Mouse (Mus musculus) limb, embryonic 14.5 days (tissue): Measurements from ENCODE around the gene Foxs1. TPM values are rescaled to one million over a fixed set of nuclear protein-coding genes. Genes with fewer than 3 reads are reported as not detected.

Experiments used
- ATAC-seq: fragments of 200-750 bp; cut with Nextera tagmentation; 2 replicates; pipeline ENCODE4 v1.8.0; 2017; ENCODE audit warnings: low read depth, moderate number of reproducible peaks, moderate TSS enrichment; ENCODE audit not compliant: low FRiP score
- DNase-seq: peaks from one replicate; pipeline ENCODE4 v3.0.0-alpha.2; 2015; ENCODE audit warnings: low spot score
- H3K27ac ChIP-seq: fragments of 300-500 bp; sonication (generic); replicated peaks from 2 replicates; pipeline ENCODE4 v1.5.1; 2014; ENCODE audit warnings: low read depth, mild to moderate bottlenecking, low read length, moderate library complexity, mixed read lengths
- H3K27me3 ChIP-seq: fragments of 300-500 bp; sonication (generic); 2 replicates; pipeline ENCODE4 v1.6.1; 2014; ENCODE audit warnings: low read length, mixed read lengths; ENCODE audit not compliant: control insufficient read depth, insufficient read depth
- H3K36me3 ChIP-seq: fragments of 300-500 bp; sonication (generic); 2 replicates; pipeline ENCODE4 v1.6.1; 2014; ENCODE audit warnings: mild to moderate bottlenecking, low read length, moderate library complexity, mixed read lengths; ENCODE audit not compliant: control insufficient read depth, insufficient read depth
- H3K4me1 ChIP-seq: fragments of 300-500 bp; sonication (generic); 2 replicates; pipeline ENCODE4 v1.6.1; 2014; ENCODE audit warnings: antibody characterized with exemption, low read length, mixed read lengths; ENCODE audit not compliant: control insufficient read depth, insufficient read depth
- H3K4me2 ChIP-seq: fragments of 300-500 bp; sonication (generic); replicated peaks from 2 replicates; pipeline ENCODE4 v1.6.1; 2014; ENCODE audit warnings: low read depth, mild to moderate bottlenecking, low read length, moderate library complexity; ENCODE audit not compliant: severe bottlenecking
- H3K4me3 ChIP-seq: fragments of 300-500 bp; sonication (generic); replicated peaks from 2 replicates; pipeline ENCODE4 v1.5.1; 2014; ENCODE audit warnings: low read length
- H3K9ac ChIP-seq: fragments of 300-500 bp; sonication (generic); 2 replicates; pipeline ENCODE4 v1.6.1; 2014; ENCODE audit warnings: mild to moderate bottlenecking, low read depth, low read length, moderate library complexity; ENCODE audit not compliant: severe bottlenecking
- H3K9me3 ChIP-seq: fragments of 300-500 bp; sonication (generic); 2 replicates; pipeline ENCODE4 v1.6.1; 2016; ENCODE audit warnings: low read length; ENCODE audit not compliant: control insufficient read depth
- POLR2A ChIP-seq: fragments of 200-500 bp; IDR thresholded peaks from 2 replicates; pipeline ENCODE4 v1.8.0; 2012; ENCODE audit warnings: inconsistent platforms, mild to moderate bottlenecking, moderate library complexity, borderline replicate concordance; ENCODE audit not compliant: insufficient read depth, insufficient read length; ENCODE audit errors: extremely low read depth
- WGBS: fragments of 180-500 bp; shearing (Covaris S2); extraction: QIAGEN DNeasy Blood & Tissue Kit; methylation state at CpG from one replicate; pipeline ENCODE4 v1.1.7; 2014; 5-methylcytosine and 5-hydroxymethylcytosine counted together
- polyA plus RNA-seq, 2 experiments: library from polyadenylated mRNA; depleted of rRNA in 1 of 2; stranded (reverse) in 1 of 2; unstranded in 1 of 2; fragments of >200 nt; fragmentation: Nextera tagmentation in 1 of 2; extraction: Ambion mirVana in 1 of 2; gene quantifications; 2 replicates each; pipeline versions ENCODE4 v1.2.1 to v1.2.3; 2012 to 2014

Gene Foxs1
- polyA plus RNA-seq (2012; rRNA removed) (2.2 and 3.0 TPM in 2 replicates), polyA plus RNA-seq (2014; fragmentation: Nextera tagmentation; extraction: Ambion mirVana) (2.1 and 2.9 TPM in 2 replicates)

- TF ChIP-seq POLR2A, result no peak
- Histone ChIP-seq H3K9me3 (no peaks in the 10 kb centered on the region), H3K36me3 (no peaks in the 10 kb centered on the region), H3K4me3 (no peak within 1 kb of the TSS), H3K4me2 (no peak within 1 kb of the TSS), H3K9ac (no peak within 1 kb of the TSS), H3K4me1 (no peaks in the 10 kb centered on the region; the same call in 1 of the 2 replicates), H3K27ac (no peak within 1 kb of the TSS), H3K27me3 (no peaks in the 10 kb centered on the region)
- no peak for ATAC-seq
- DNase-seq, result no peak
- 25% methylated on average over 9 of the region's 9 CpGs for WGBS
These were observed at the start of gene Foxs1 for GRCm38 (mm10) chr2:152933048-152933447. Foxs1 (minus strand) TSS chr2:152933208.

GRCm38 (mm10) chr2:152976991-152977390 lies 44.0 kb upstream of the Foxs1 start:
- Histone ChIP-seq H3K27me3 (no peaks in the 10 kb centered on the region), H3K4me1 (no peaks in the 10 kb centered on the region), H3K4me3 (no peak overlapping the region), H3K9ac (no peak overlapping the region), H3K27ac (no peak overlapping the region), H3K9me3 (no peaks in the 10 kb centered on the region), H3K36me3 (no peaks in the 10 kb centered on the region), H3K4me2 (no peak overlapping the region)
- TF ChIP-seq POLR2A, result no peak
- ATAC-seq (no peak), DNase-seq (no peak)
- WGBS, result 59% methylated on average over 3 of the region's 3 CpGs

GRCm38 (mm10) chr2:152965555-152965954 lies 32.5 kb upstream of the Foxs1 start:
- no peaks in the 10 kb centered on the region for H3K9me3 ChIP-seq
- H3K4me2 ChIP-seq, result no peak overlapping the region
- TF ChIP-seq POLR2A, result no peak
- H3K27ac ChIP-seq, result no peak overlapping the region
- no peak for DNase-seq
- H3K4me3 ChIP-seq, result no peak overlapping the region
- H3K4me1 ChIP-seq, result no peaks in the 10 kb centered on the region
- 58% methylated on average over 4 of the region's 4 CpGs for WGBS
- ATAC-seq, result no peak
- no peak overlapping the region for H3K9ac ChIP-seq
- no peaks in the 10 kb centered on the region for H3K27me3 ChIP-seq
- H3K36me3 ChIP-seq, result no peaks in the 10 kb centered on the region

GRCm38 (mm10) chr2:152962091-152962793 lies 29.2 kb upstream of the Foxs1 start, which contains the start of gene Ttll9:
Ttll9 (plus strand) TSS chr2:152962485.
- WGBS, result 2% methylated on average over 34 of the region's 34 CpGs
- Histone ChIP-seq H3K27ac (no peak within 1 kb of the TSS), H3K4me2 (peak within 1 kb of the TSS; percentile 87), H3K9me3 (no peaks in the 10 kb centered on the region), H3K4me3 (peak within 1 kb of the TSS; percentile 39), H3K36me3 (no peaks in the 10 kb centered on the region), H3K27me3 (no peaks in the 10 kb centered on the region), H3K4me1 (no peaks in the 10 kb centered on the region), H3K9ac (peak within 1 kb of the TSS; percentile 34; the same call in 1 of the 2 replicates)
- peak; percentile 94 for ATAC-seq
- TF ChIP-seq POLR2A, result no peak
- peak; percentile 89 for DNase-seq

GRCm38 (mm10) chr2:152958116-152958515 lies 25.1 kb upstream of the Foxs1 start:
- H3K9ac ChIP-seq, result no peak overlapping the region
- no peak overlapping the region for H3K4me2 ChIP-seq
- H3K27me3 ChIP-seq, result no peaks in the 10 kb centered on the region
- ATAC-seq, result no peak
- no peaks in the 10 kb centered on the region for H3K36me3 ChIP-seq
- no peak overlapping the region for H3K4me3 ChIP-seq
- no peak for TF ChIP-seq POLR2A
- no peak for DNase-seq
- H3K4me1 ChIP-seq, result no peaks in the 10 kb centered on the region
- 63% methylated on average over 3 of the region's 3 CpGs for WGBS
- no peak overlapping the region for H3K27ac ChIP-seq
- no peaks in the 10 kb centered on the region for H3K9me3 ChIP-seq
